Mouse (Mus musculus) left cerebral cortex, postnatal 14 days (tissue): ENCODE results near the gene Sult1c1. TPM values are rescaled to one million over a fixed set of nuclear protein-coding genes. Genes with fewer than 3 reads are reported as not detected.
"Not testable (repeated sequence)": the region's sequence is repeated elsewhere in the genome, so short reads cannot be mapped to it uniquely, and the experiment has no call there.

Experiments used
- DNase-seq, 2 experiments: peaks; one replicate each; pipeline ENCODE4 v3.0.0; 2021 to 2022; ENCODE audit warnings: low spot score in 2 of 2, mixed read lengths in 1 of 2
- intact Hi-C: fragments of 180-260 bp; cut with DNase I; formaldehyde crosslinking; loops from one replicate; pipeline ENCODE4 v1.15.1; 2025
- long read RNA-seq, 2 experiments: library from polyadenylated mRNA; stranded (forward); transcript quantifications; one replicate each; pipeline ENCODE4 v2.0.0; 2021
- total RNA-seq, 2 experiments: library from RNA; stranded (reverse); gene quantifications; 2 replicates each; pipeline ENCODE4 v1.2.3; 2021

Sult1c1 gene
- total RNA-seq, result not detected
- long read RNA-seq, experiment 1, result 0 reads
- long read RNA-seq, experiment 2, result 0 reads

DNA sequence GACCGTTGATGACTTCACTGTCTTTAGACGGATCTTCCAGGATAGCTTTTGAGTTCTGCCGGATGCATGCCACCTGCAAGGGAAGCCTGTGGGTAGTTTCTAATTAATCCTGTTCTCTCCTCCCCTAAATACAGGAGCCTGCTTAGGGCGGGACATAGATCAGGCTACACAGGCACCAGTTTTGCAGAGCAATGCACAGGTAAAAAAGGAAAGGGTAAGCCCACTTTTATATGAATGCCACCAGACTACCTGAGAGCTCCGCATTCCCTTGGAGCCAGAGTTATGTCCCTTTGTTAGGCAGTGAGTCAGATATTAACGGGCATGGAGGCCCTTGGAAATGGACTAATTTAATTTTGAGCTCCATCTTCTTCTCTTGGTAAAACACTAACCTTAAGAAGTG, at the start of gene Sult1c1:
Gene Sult1c1 (minus strand): TSS at position 101 of the 400 bp plus-strand sequence.
- intact Hi-C loops, result no loop called here
- no peak for DNase-seq

DNA sequence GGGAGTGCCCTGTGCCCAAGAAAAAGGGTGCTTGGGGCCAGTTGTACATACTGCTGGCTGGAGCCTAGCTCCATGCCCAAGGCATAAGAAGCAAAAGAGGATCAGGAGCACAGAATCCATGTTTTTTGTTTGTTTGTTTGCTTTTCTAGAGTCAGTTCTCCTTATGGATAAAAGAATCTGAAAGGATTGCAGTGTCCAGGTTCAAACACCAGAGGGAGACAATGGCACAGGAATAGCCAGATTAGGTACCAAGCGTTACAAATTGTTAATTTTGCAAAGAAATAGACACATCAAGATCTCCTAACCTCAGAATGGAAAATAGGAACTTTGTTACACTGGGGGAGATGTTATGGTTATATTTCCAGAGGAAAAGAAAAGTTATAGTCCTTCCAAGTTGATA, 23.7 kb upstream of the Sult1c1 start:
- DNase-seq, result peak; percentile 70 to 73

DNA sequence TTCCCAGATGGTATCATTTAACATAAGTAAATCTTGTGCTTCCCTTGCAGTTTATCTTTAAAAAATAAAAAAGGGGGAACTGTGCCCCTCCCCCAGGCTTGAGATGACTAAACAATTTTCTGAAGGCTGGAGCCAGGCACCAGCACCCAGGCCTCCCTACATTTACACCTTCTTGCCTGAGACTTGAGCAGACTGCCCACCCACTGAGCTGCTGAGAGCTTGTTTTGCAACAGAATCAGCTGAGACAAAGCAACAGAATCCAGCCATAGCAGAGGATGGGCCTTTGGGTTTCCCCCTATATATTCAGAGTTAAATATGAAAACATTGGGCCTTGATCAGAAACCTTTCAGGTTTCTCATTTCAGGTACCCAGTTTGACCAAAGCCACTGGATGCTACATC, 20.7 kb upstream of the Sult1c1 start:
- intact Hi-C loops, result loop anchor here (5.0 kb wide), 1 partner anchor 51 kb away; no protein-coding TSS in a partner anchor
- DNase-seq, result no peak

More for the DNA sequence above, 23.7 kb upstream of the Sult1c1 start:
- intact Hi-C loops, result loop anchor here (2.0 to 5.0 kb wide), 2 partner anchors 48 to 329 kb away; no protein-coding TSS in a partner anchor

DNA sequence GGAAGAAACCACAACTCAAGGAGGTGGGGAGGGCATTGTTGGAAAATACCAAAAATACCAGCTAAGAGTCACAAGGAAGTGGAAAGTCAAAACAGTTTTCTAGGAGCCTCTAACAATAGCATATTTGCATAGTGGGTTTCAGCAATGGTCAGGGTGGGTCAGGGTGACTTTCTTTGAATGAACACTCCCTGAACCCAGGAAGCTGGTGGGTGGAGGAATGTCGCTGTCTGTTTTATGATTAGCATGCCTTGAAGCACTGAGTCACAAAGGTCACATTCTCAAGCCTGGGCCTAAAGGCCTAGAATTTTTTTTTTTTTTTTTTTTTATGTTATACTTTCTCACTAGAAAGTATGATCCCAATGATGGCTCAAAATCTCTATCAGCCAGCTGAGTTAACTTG, 20.1 kb upstream of the Sult1c1 start:
- intact Hi-C loops, result loop anchor here (5.0 kb wide), 1 partner anchor 52 kb away; no protein-coding TSS in a partner anchor
- not testable (repeated sequence) for DNase-seq

DNA sequence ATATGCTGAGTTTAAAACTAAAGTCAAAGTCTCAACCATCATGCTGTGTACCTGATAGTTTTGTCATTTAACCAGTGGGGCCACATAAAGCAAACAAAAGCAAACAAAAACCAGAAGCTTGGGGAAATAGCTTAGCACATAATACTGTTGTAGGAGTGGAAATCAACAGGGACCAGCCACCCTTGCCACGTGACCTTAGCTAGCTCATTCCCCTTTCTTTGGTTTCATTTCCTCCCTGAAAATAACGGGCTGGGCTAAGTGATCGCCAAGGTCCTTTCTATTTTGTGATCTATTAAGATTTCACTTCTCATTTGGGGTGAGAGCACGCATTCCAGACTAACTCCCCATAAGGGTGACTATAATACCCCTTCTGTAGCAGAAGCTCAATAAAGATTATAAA, 13.0 kb upstream of the Sult1c1 start:
- intact Hi-C loops, result no loop called here
- no peak for DNase-seq

DNA sequence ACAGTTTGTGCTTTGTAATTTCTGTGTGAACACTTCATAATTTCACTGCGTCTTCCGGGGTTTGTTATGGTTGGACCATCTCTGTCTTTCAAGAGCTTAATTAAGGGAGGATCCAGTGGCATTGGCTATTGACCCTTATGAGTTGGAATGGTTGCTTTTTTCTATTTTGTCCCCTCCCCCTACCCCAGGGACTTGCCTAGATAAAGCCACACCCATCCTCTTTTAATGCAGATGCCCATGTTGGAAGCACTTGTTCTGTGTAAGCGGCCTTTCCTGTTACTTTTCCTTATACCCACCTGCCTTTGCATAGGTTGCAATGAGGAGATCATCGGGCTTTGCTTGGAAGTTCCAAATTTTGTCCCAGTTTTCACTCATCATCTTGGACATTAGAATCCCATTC, 16.9 kb downstream of the Sult1c1 start:
- intact Hi-C loops, result no loop called here
- no peak for DNase-seq

DNA sequence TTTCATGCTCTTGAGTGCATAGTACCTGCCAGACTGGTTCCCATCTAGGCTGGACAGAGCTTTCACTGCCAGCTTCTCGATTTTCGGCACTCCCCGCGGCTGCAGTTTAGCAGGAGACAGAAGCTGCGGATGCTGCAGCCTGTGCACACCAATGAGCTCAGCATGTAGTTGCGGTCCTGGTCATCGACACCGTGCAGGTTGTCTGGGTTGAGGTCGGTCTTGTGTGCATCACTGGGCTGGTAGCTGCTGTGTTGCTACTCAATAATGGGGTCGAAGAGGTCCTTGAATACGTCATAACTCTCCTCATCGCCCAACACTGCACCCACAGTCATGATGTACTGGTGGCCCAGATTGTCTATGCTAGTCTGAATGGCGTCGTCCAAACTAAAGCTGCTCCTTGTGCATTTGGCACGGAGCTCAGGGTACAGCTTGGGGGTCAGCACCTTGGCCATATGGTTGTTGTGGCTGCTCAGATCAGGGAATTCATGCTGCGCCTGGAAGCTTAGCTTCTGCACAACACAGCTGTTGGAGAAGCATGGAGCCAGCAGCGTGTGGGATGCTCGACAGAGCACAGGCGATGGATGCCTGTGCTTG, 48.8 kb downstream of the Sult1c1 start:
- no peak for DNase-seq
- intact Hi-C loops, result no loop called here

DNA sequence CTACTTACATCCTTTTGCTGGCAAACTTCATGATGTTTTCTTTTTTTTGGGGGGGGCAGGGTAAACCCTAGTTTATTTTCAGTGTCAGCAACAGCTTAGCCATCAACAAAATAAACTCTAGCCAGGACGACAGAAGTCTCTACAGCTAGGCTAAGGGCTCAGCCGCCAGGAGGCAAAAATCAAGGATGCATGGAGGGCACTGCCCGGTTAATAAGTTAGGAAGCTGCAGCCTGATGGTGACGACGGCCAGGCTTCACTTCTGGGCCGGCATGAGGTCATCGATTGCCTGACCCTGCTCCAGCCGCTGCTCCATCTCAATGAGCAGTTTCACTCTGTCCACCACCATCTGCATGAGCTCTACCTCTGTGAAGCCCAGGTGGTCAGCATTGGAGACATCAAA, 49.7 kb downstream of the Sult1c1 start:
- DNase-seq, result no peak
- intact Hi-C loops, result no loop called here

Other genes starting within 250 kb of the Sult1c1 start
- gene Sult1c2, start 144.3 kb downstream of the Sult1c1 start, total RNA-seq, result not detected